ENCODE assay signal across 1 mouse cellular context in the genomic region with DNA sequence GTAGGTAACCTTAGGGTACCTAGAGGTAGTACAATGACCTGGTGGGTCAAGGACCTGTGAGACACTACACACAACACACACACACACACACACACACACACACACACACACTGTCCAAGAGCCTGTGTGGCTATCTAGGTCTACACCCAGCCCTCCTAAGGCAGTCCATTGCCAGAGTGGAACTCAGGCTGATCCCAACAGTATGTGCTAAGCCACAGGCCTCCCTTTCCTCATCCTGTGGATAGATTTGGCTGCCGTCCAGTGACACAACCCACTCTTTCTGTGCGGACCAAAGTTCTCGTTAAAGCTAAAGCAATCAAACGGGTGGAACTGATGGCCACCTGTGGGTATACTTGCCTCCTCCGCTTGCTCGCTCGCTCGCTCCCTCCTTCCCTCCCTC.
TF ChIP-seq lines count a peak whose summit lies in the region.

No protein-coding gene starts in this region.

TF ChIP-seq in MEL, 35 proteins besides CTCF, POLR2A, EP300 and RAD21:
- no peak for TF ChIP-seq UBTF (IDR thresholded peaks at IDR 0.05; ENCODE audit: borderline replicate concordance, insufficient read depth, low read depth, low read length)
- no peak for TF ChIP-seq RCOR1 (IDR thresholded peaks at IDR 0.05; ENCODE audit: low read depth, low read length)
- no peak for TF ChIP-seq POLR2AphosphoS2 (IDR thresholded peaks at IDR 0.05; ENCODE audit: low read length)
- TF ChIP-seq CHD2 (IDR thresholded peaks at IDR 0.05; ENCODE audit: low read length) = no peak
- no peak for TF ChIP-seq TAL1 (IDR thresholded peaks at IDR 0.05; ENCODE audit: low read length)
- TF ChIP-seq CHD1 (IDR thresholded peaks at IDR 0.05; ENCODE audit: low read depth, low read length) = no peak
- no peak for TF ChIP-seq MAZ (IDR thresholded peaks at IDR 0.05; ENCODE audit: low read depth, low read length)
- no peak for TF ChIP-seq ZKSCAN1 (IDR thresholded peaks at IDR 0.05; ENCODE audit: low read depth, low read length)
- TF ChIP-seq JUND (IDR thresholded peaks at IDR 0.05; ENCODE audit: low read depth, low read length) = no peak
- no peak for TF ChIP-seq GABPA (IDR thresholded peaks at IDR 0.05; ENCODE audit: low read depth, low read length)
- no peak for TF ChIP-seq POLR2AphosphoS5 (IDR thresholded peaks at IDR 0.05; ENCODE audit: borderline replicate concordance, low read depth, low read length)
- no peak for TF ChIP-seq E2F4 (IDR thresholded peaks at IDR 0.05; ENCODE audit: borderline replicate concordance, low read depth, low read length)
